Mouse (Mus musculus) brain, adult 10 weeks (tissue): Measurements from ENCODE around the gene Ttc7. TPM values are rescaled to one million over a fixed set of nuclear protein-coding genes. Genes with fewer than 3 reads are reported as not detected.

Experiments
- polyA plus RNA-seq: library from polyadenylated mRNA; stranded (reverse); fragments of 350-450 nt; fragmentation: Illumina TruSeq; extraction: RNeasy Lipid Tissue Mini Kit (QIAGEN cat#74804); gene quantifications from one replicate; pipeline ENCODE4 v1.2.3, GENCODE M21; 2015; ENCODE audit warnings: low read depth, low replicate concordance

Ttc7 gene
- 13.0 TPM for polyA plus RNA-seq

GRCm38 (mm10) chr17:87282706-87283053 is at the start of gene Ttc7:
TSS of gene Ttc7 (plus strand) at chr17:87282886.

GRCm38 (mm10) chr17:87265792-87266186 is 16.9 kb upstream of the Ttc7 start, which contains the start of gene Mcfd2:
TSS of gene Mcfd2 (minus strand) at chr17:87265935.

GRCm38 (mm10) chr17:87427511-87427910 is 144.8 kb downstream of the Ttc7 start, which contains the start of gene Stpg4:
TSS of gene Stpg4 (minus strand) at chr17:87427741.

Other genes starting within 250 kb of the Ttc7 start
- 91.5 TPM for gene Socs5, start 175.2 kb upstream of the Ttc7 start, polyA plus RNA-seq
- 103 TPM for gene Mcfd2, start 17.0 kb upstream of the Ttc7 start, polyA plus RNA-seq
- not detected for gene Stpg4, start 144.9 kb downstream of the Ttc7 start, polyA plus RNA-seq
- gene Calm2, start 164.0 kb downstream of the Ttc7 start, polyA plus RNA-seq: 4,356 TPM